Comparison of ENCODE assay signal across 8 mouse cellular contexts in the genomic region with DNA sequence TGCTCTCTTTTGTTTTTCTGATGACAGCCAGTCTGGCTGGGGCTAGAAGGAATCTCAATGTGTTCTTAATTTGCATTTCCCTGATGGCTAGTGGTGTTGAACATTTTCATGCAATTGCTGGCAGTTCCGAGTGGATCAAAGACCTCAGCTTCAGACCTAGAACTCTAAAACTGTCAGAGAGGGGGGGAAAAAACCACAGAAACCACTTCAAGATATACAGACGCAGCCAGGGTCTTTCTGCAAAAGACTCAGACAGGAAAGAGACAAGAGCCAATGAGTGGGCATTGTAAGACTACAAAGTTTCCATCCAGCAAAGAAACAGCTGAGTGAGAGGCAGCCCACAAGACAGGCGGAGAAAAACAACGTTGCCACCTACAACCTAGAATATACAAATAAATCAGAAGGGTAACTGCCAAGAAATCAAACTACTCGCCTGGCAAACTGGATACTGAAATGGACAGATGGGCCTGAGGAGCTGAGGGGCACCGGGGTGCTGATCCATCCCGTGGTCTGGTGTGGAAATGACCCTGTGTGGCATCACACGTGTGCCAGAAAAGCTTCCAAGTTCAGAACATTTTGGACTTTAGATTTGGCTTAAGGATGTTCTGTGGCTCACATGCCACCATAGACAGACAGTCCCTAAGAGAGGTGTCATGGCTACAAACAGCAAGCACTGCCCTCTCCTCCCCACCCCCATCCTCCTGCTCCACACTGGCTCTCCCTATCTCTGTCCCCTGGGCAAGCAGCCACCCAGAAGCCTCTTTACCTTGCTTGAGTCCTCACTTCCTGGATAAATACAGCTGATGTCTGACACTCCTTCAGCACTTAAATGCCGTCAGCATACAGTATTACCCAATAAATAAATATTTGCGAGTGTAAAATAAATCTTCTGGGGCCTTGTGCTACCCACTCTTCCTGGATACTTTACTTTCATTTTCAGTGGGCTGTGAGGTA. TPM values are rescaled to one million over a fixed set of nuclear protein-coding genes. Genes with fewer than 3 reads are reported as not detected.
DNase-seq lines count a peak whose midpoint lies in the region; ATAC-seq lines count a peak whose summit lies in the region.

No protein-coding gene starts in this region.

- no peak overlapping the region for H3K4me2 ChIP-seq in forebrain, embryonic 14.5 days (ENCODE audit: low read length)

- H3K27ac ChIP-seq in forebrain, embryonic 14.5 days (ENCODE audit: low read depth, low read length), result peak overlapping the region; percentile 52; the same call in 1 of the 2 replicates
- no peak overlapping the region for H3K27ac ChIP-seq in forebrain, embryonic 10.5 days

- H3K9me3 ChIP-seq in forebrain, embryonic 14.5 days (replicated peaks; ENCODE audit: control insufficient read depth, low read length), result no peaks in the 10 kb centered on the region
- H3K9me3 ChIP-seq in forebrain, embryonic 10.5 days, result no peaks in the 10 kb centered on the region

- H3K36me3 ChIP-seq in forebrain, embryonic 14.5 days (ENCODE audit: control insufficient read depth, insufficient read depth, low read length), result no peaks in the 10 kb centered on the region
- H3K36me3 ChIP-seq in forebrain, embryonic 10.5 days (replicated peaks), result no peaks in the 10 kb centered on the region

- no peak overlapping the region for H3K9ac ChIP-seq in forebrain, embryonic 14.5 days (ENCODE audit: low read length)

- peak; percentile 29 for DNase-seq in forebrain, embryonic 14.5 days (ENCODE audit: low spot score)
- DNase-seq in forebrain, embryonic 10.5 days (ENCODE audit: extremely low spot score, low spot score), result no peak
- DNase-seq in 416B (ENCODE audit: low read depth), result peak; percentile 42
- DNase-seq in adrenal gland, postnatal 25 days, result no peak
- no peak for DNase-seq in retina, embryonic 14.5 days (ENCODE audit: low spot score)
- DNase-seq in adrenal gland, adult 8-10 months, result no peak

- H3K4me3 ChIP-seq in forebrain, embryonic 14.5 days (ENCODE audit: low read depth, low read length), result no peak overlapping the region
- no peak overlapping the region for H3K4me3 ChIP-seq in forebrain, embryonic 10.5 days

- 61% methylated on average over 10 of the region's 10 CpGs for WGBS in forebrain, embryonic 14.5 days
- WGBS in forebrain, embryonic 10.5 days, result 80% methylated on average over 10 of the region's 10 CpGs

- peaks cover 11% of the 10 kb centered on the region for H3K4me1 ChIP-seq in forebrain, embryonic 14.5 days (ENCODE audit: control insufficient read depth, insufficient read depth, low read length)
- no peaks in the 10 kb centered on the region for H3K4me1 ChIP-seq in forebrain, embryonic 10.5 days

- ATAC-seq in forebrain, embryonic 14.5 days, result no peak
- peak; percentile 30; the same call in 1 of the 2 replicates for ATAC-seq in granulocyte monocyte progenitor cell, adult 5-6 weeks (replicated peaks; ENCODE audit: poor library complexity, severe bottlenecking)
- ATAC-seq in megakaryocyte, adult 5-6 weeks (ENCODE audit: poor library complexity, severe bottlenecking), result peak; percentile 44

- H3K27me3 ChIP-seq in forebrain, embryonic 14.5 days (replicated peaks; ENCODE audit: control insufficient read depth, insufficient read depth, low read length), result no peaks in the 10 kb centered on the region
- no peaks in the 10 kb centered on the region; the same call in 1 of the 2 replicates for H3K27me3 ChIP-seq in forebrain, embryonic 10.5 days (ENCODE audit: poor library complexity, severe bottlenecking)

RNA-seq across cellular contexts. Expression of a gene that starts 19.8 kb away (rescaled TPM):
- polyA plus RNA-seq in forebrain, embryonic 14.5 days (2014; fragmentation: Nextera tagmentation; extraction: Ambion mirVana), result 4.4 and 9.0 TPM in 2 replicates
- 5.2 and 5.3 TPM in 2 replicates for polyA plus RNA-seq in forebrain, embryonic 10.5 days (2016; fragmentation: Nextera tagmentation; extraction: Ambion mirVana)
- total RNA-seq in granulocyte monocyte progenitor cell, adult 5-6 weeks (2014; fragmentation: Nextera tagmentation), result 30.8 and 39.1 TPM in 2 replicates
- total RNA-seq in granulocyte monocyte progenitor cell, adult 5-6 weeks (2017), result 21.3 and 22.5 TPM in 2 replicates
- total RNA-seq in megakaryocyte, adult 5-6 weeks (2015), result 22.4 and 23.3 TPM in 2 replicates
- total RNA-seq in megakaryocyte, adult 5-6 weeks (2017), result 29.3 and 38.7 TPM in 2 replicates
- total RNA-seq in adrenal gland, postnatal 25 days (2021), result 18.1 and 19.8 TPM in 2 replicates
- 10 to 100 TPM; 12.4 to 24.3 (median 16.8) TPM for total RNA-seq in adrenal gland, adult 8-10 months (2022)

RNA-seq across cellular contexts. Expression of a gene that starts 34.5 kb away (rescaled TPM):
- not detected in 2 replicates for polyA plus RNA-seq in forebrain, embryonic 14.5 days (2014; fragmentation: Nextera tagmentation; extraction: Ambion mirVana)
- polyA plus RNA-seq in forebrain, embryonic 10.5 days (2016; fragmentation: Nextera tagmentation; extraction: Ambion mirVana), result not detected in 2 replicates
- not detected in 2 replicates for total RNA-seq in granulocyte monocyte progenitor cell, adult 5-6 weeks (2014; fragmentation: Nextera tagmentation)
- not detected in 2 replicates for total RNA-seq in granulocyte monocyte progenitor cell, adult 5-6 weeks (2017)
- total RNA-seq in megakaryocyte, adult 5-6 weeks (2015), result not detected in 2 replicates
- total RNA-seq in megakaryocyte, adult 5-6 weeks (2017), result not detected in 2 replicates
- not detected in 2 replicates for total RNA-seq in adrenal gland, postnatal 25 days (2021)
- not detected for total RNA-seq in adrenal gland, adult 8-10 months (2022)

RNA-seq across cellular contexts. Expression of a gene that starts 46.0 kb away (rescaled TPM):
- 0.48 and 0.70 TPM in 2 replicates for polyA plus RNA-seq in forebrain, embryonic 14.5 days (2014; fragmentation: Nextera tagmentation; extraction: Ambion mirVana)
- polyA plus RNA-seq in forebrain, embryonic 10.5 days (2016; fragmentation: Nextera tagmentation; extraction: Ambion mirVana), result 1.0 TPM in 2 replicates
- not detected in 2 replicates for total RNA-seq in granulocyte monocyte progenitor cell, adult 5-6 weeks (2014; fragmentation: Nextera tagmentation)
- not detected in 2 replicates for total RNA-seq in granulocyte monocyte progenitor cell, adult 5-6 weeks (2017)
- not detected in 2 replicates for total RNA-seq in megakaryocyte, adult 5-6 weeks (2015)
- total RNA-seq in megakaryocyte, adult 5-6 weeks (2017), result not detected in 2 replicates
- 0.70 TPM in 1 of 2 replicates, not detected in the other for total RNA-seq in adrenal gland, postnatal 25 days (2021)
- 1 to 10 TPM in 2 of 4 experiments, under 1 TPM in 1, not detected in 1; 0.84 to 2.6 (median 2.3) TPM for total RNA-seq in adrenal gland, adult 8-10 months (2022)

Comparison
In these comparisons a context has a peak if more than half of its experiments do, and no peak if none do; other contexts are left out.
1. DNase-seq: peak in forebrain, embryonic 14.5 days (single experiment) and 416B (single experiment); none in forebrain, embryonic 10.5 days (single experiment), adrenal gland, postnatal 25 days (single experiment), retina, embryonic 14.5 days (single experiment) and adrenal gland, adult 8-10 months (single experiment).